Mouse (Mus musculus): ENCODE measurements around the gene Irs3. TPM values are rescaled to one million over a fixed set of nuclear protein-coding genes. Genes with fewer than 3 reads are reported as not detected.

Irs3 gene
- polyA plus RNA-seq, 1 experiment, result 0.18 TPM

DNA sequence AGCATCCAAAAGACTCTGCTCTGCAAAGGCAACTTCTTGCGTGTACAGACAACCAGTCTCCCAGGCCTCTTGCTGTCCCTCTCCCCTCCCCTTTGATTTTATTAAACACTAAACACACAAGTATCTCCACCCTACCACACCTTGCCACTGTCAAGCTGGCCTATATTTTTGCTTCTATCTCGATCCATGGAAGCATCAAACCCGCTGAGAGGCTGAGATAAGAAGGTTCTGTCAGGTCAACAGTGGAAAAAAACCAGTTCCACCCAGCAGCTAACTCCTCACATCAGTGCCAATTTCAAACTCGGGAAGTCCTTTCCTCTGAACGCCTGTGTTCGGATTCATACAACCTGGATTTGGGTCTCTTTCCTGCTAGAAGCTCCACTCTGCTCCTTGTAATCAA, 27.5 kb upstream of the Irs3 start:
- no peak for TF ChIP-seq POLR2A (IDR thresholded peaks at IDR 0.05; ENCODE audit: borderline replicate concordance, insufficient read depth, low read length)
- no peak for TF ChIP-seq CTCF (IDR thresholded peaks at IDR 0.05; ENCODE audit: borderline replicate concordance, insufficient read depth, low read depth, low read length)
- no peak for DNase-seq
- H3K4me1 ChIP-seq (ENCODE audit: control insufficient read depth, insufficient read depth, low read length), result no peaks in the 10 kb centered on the region
- no peaks in the 10 kb centered on the region for H3K27me3 ChIP-seq (ENCODE audit: control insufficient read depth, insufficient read depth, low read length)
- WGBS, result 84% methylated on average over 6 of the region's 6 CpGs
- no peak overlapping the region for H3K4me3 ChIP-seq (replicated peaks; ENCODE audit: insufficient read depth, low read depth, low read length)
- H3K27ac ChIP-seq (ENCODE audit: insufficient read depth, low read length), result no peak overlapping the region

GRCm38 (mm10) chr5:137672361-137672760, 26.8 kb upstream of the Irs3 start:
- Histone ChIP-seq H3K4me1 (ENCODE audit: control insufficient read depth, insufficient read depth, low read length) (no peaks in the 10 kb centered on the region), H3K4me3 (replicated peaks; ENCODE audit: insufficient read depth, low read depth, low read length) (no peak overlapping the region), H3K27ac (ENCODE audit: insufficient read depth, low read length) (no peak overlapping the region), H3K27me3 (ENCODE audit: control insufficient read depth, insufficient read depth, low read length) (no peaks in the 10 kb centered on the region)
- DNase-seq, result no peak
- 75% methylated on average over 5 of the region's 5 CpGs for WGBS
- no peak for TF ChIP-seq POLR2A (IDR thresholded peaks at IDR 0.05; ENCODE audit: borderline replicate concordance, insufficient read depth, low read length)
- no peak for TF ChIP-seq CTCF (IDR thresholded peaks at IDR 0.05; ENCODE audit: borderline replicate concordance, insufficient read depth, low read depth, low read length)

- no peak overlapping the region for H3K4me3 ChIP-seq (replicated peaks; ENCODE audit: insufficient read depth, low read depth, low read length)
- H3K4me1 ChIP-seq (ENCODE audit: control insufficient read depth, insufficient read depth, low read length), result no peaks in the 10 kb centered on the region
- 36% methylated on average over 9 of the region's 9 CpGs for WGBS
- H3K27me3 ChIP-seq (ENCODE audit: control insufficient read depth, insufficient read depth, low read length), result no peaks in the 10 kb centered on the region
- H3K27ac ChIP-seq (ENCODE audit: insufficient read depth, low read length), result no peak overlapping the region; the same call in 1 of the 2 replicates
- DNase-seq, result no peak
- TF ChIP-seq POLR2A (IDR thresholded peaks at IDR 0.05; ENCODE audit: borderline replicate concordance, insufficient read depth, low read length), result no peak
- no peak for TF ChIP-seq CTCF (IDR thresholded peaks at IDR 0.05; ENCODE audit: borderline replicate concordance, insufficient read depth, low read depth, low read length)
These were observed 26.1 kb upstream of the Irs3 start for GRCm38 (mm10) chr5:137671443-137672240.

- Histone ChIP-seq H3K4me3 (replicated peaks; ENCODE audit: insufficient read depth, low read depth, low read length) (no peak overlapping the region), H3K4me1 (ENCODE audit: control insufficient read depth, insufficient read depth, low read length) (no peaks in the 10 kb centered on the region), H3K27me3 (ENCODE audit: control insufficient read depth, insufficient read depth, low read length) (no peaks in the 10 kb centered on the region), H3K27ac (ENCODE audit: insufficient read depth, low read length) (no peak overlapping the region)
- no peak for DNase-seq
- 55% methylated on average over 1 of the region's 1 CpGs for WGBS
- TF ChIP-seq POLR2A (IDR thresholded peaks at IDR 0.05; ENCODE audit: borderline replicate concordance, insufficient read depth, low read length), result no peak
- TF ChIP-seq CTCF (IDR thresholded peaks at IDR 0.05; ENCODE audit: borderline replicate concordance, insufficient read depth, low read depth, low read length), result 0 out of 2 replicates have a peak, but pooled peaks have one; percentile 3
These were observed 24.7 kb upstream of the Irs3 start for GRCm38 (mm10) chr5:137670240-137670639.

DNA sequence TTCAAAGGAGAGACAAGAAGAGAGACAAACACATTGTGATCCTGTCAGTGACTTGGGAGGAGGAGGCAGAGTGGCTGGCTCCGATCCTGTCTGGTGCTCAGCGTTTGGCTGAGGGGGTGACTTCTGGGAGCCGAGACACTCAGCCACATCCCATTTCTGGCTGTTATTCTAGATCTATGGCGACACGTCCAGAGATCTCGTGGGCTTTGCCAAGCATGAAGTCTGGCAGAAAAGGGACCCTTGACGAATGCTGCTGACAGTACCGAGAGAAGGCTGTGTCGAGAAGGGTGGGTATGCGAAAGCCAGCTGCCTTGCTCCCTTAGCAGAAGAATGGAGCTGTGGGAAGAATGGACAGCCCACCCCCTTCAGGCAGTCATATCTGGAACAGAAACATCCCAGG, 23.5 kb upstream of the Irs3 start:
- TF ChIP-seq POLR2A (IDR thresholded peaks at IDR 0.05; ENCODE audit: borderline replicate concordance, insufficient read depth, low read length), result no peak
- no peak for TF ChIP-seq CTCF (IDR thresholded peaks at IDR 0.05; ENCODE audit: borderline replicate concordance, insufficient read depth, low read depth, low read length)
- 20% methylated on average over 10 of the region's 10 CpGs for WGBS

DNA sequence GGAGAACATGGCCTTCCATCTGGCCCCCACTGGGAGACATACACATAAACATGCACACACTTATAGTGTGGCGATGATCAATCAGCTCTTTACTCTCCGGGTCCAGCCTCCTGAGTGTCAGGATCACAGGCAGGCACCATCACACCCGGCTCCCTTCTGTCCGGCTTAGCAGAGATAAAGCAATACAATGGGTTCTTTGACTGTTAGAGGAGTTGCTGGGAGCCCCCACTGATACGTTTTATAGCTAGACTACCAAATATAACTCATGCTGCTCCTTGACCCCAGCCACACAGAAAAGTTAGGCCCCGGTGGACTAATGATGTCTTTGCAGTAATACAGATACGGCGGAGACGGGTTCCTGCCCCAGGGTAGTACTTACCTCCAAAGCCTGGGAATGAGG, 17.5 kb upstream of the Irs3 start:
- Histone ChIP-seq H3K27ac (ENCODE audit: insufficient read depth, low read length) (no peak overlapping the region), H3K4me3 (replicated peaks; ENCODE audit: insufficient read depth, low read depth, low read length) (no peak overlapping the region), H3K4me1 (ENCODE audit: control insufficient read depth, insufficient read depth, low read length) (no peaks in the 10 kb centered on the region), H3K27me3 (ENCODE audit: control insufficient read depth, insufficient read depth, low read length) (no peaks in the 10 kb centered on the region)
- DNase-seq, result no peak
- TF ChIP-seq CTCF (IDR thresholded peaks at IDR 0.05; ENCODE audit: borderline replicate concordance, insufficient read depth, low read depth, low read length), result no peak
- TF ChIP-seq POLR2A (IDR thresholded peaks at IDR 0.05; ENCODE audit: borderline replicate concordance, insufficient read depth, low read length), result no peak
- 67% methylated on average over 9 of the region's 9 CpGs for WGBS

More for the DNA sequence above, 23.5 kb upstream of the Irs3 start:
- DNase-seq, result no peak
- Histone ChIP-seq H3K27ac (ENCODE audit: insufficient read depth, low read length) (no peak overlapping the region), H3K4me3 (replicated peaks; ENCODE audit: insufficient read depth, low read depth, low read length) (no peak overlapping the region), H3K4me1 (ENCODE audit: control insufficient read depth, insufficient read depth, low read length) (no peaks in the 10 kb centered on the region), H3K27me3 (ENCODE audit: control insufficient read depth, insufficient read depth, low read length) (no peaks in the 10 kb centered on the region)

DNA sequence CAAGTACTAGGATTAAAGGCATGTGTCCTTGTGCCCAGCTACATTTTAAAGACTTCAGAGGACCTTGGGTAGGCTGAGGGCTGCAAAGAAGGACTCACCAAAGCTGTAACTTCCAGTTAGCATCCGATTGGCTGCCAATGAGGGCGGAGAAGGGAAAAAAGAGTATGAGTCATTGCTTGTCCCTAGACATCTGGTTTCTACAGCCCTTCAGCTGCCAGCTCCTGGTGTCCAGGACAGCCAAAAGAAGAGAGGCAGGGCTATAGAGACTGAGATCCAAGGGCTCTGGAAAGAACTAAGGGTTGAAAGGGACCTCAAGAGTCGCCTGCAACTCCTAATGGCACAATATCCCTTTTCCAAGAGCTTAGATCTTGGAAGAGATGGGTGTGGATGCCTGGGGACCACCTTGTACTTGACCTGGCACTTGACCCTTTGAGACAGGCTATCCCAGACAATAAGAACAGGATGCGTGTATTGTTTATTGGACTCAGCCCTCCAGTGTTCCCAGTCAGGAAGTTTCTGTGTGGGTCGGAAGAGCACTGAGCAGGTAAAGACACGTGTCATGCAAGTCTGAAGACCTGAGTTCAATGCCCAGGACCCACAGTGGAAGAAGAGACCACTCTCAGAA, 14.7 kb upstream of the Irs3 start:
- peaks cover 3% of the 10 kb centered on the region; the same call in 1 of the 2 replicates for H3K4me1 ChIP-seq (ENCODE audit: control insufficient read depth, insufficient read depth, low read length)
- WGBS, result 86% methylated on average over 6 of the region's 6 CpGs
- no peak overlapping the region for H3K4me3 ChIP-seq (replicated peaks; ENCODE audit: insufficient read depth, low read depth, low read length)
- TF ChIP-seq POLR2A (IDR thresholded peaks at IDR 0.05; ENCODE audit: borderline replicate concordance, insufficient read depth, low read length), result no peak
- TF ChIP-seq CTCF (IDR thresholded peaks at IDR 0.05; ENCODE audit: borderline replicate concordance, insufficient read depth, low read depth, low read length), result no peak
- no peak overlapping the region for H3K27ac ChIP-seq (ENCODE audit: insufficient read depth, low read length)
- no peaks in the 10 kb centered on the region for H3K27me3 ChIP-seq (ENCODE audit: control insufficient read depth, insufficient read depth, low read length)
- DNase-seq, result peak in 1 of 2 experiments; percentile 6

DNA sequence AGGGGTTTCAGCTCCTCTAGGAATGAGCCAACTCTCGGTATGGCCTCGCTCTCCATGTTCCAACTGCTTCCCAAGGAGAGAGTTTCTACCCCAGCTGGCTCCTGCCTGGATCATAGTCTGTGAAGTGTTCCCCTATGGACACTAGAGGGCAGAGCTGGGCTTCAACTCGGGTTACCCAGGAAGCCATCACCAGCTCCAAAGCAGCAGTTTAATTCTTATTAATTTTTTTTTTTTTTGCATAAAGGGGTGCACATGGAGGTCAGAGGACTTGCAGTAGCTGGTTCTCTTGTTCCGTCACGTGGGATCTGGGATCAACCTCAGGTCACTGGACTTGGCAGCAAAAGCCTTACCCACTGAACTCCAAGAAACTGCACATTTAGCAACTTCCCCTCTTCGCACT, 11.5 kb upstream of the Irs3 start:
- DNase-seq, result peak; percentile 76 to 77
- Histone ChIP-seq H3K27ac (ENCODE audit: insufficient read depth, low read length) (no peak overlapping the region), H3K4me3 (replicated peaks; ENCODE audit: insufficient read depth, low read depth, low read length) (no peak overlapping the region), H3K4me1 (ENCODE audit: control insufficient read depth, insufficient read depth, low read length) (peaks cover 7% of the 10 kb centered on the region), H3K27me3 (ENCODE audit: control insufficient read depth, insufficient read depth, low read length) (no peaks in the 10 kb centered on the region)
- TF ChIP-seq POLR2A (IDR thresholded peaks at IDR 0.05; ENCODE audit: borderline replicate concordance, insufficient read depth, low read length) (no peak), CTCF (IDR thresholded peaks at IDR 0.05; ENCODE audit: borderline replicate concordance, insufficient read depth, low read depth, low read length) (peak; percentile 85)
- 17% methylated on average over 6 of the region's 6 CpGs for WGBS

Data from cerebellum, adult 2 months (tissue).